In genomic region chr4:105474765-105475560, GRCm38 (mm10) we compare ENCODE assay signal across 8 mouse cellular contexts.
DNase-seq lines count a peak whose midpoint lies in the region; ATAC-seq lines count a peak whose summit lies in the region.

No protein-coding gene starts in this region.

- peak overlapping the region; percentile 76 for H3K27ac ChIP-seq in forebrain, embryonic 12.5 days
- H3K27ac ChIP-seq in midbrain, embryonic 10.5 days (replicated peaks): peak overlapping the region; percentile 79

- H3K9me3 ChIP-seq in forebrain, embryonic 12.5 days: no peaks in the 10 kb centered on the region
- no peaks in the 10 kb centered on the region for H3K9me3 ChIP-seq in midbrain, embryonic 10.5 days (replicated peaks)

- H3K4me1 ChIP-seq in forebrain, embryonic 12.5 days: peaks cover 27% of the 10 kb centered on the region
- H3K4me1 ChIP-seq in midbrain, embryonic 10.5 days: peaks cover 28% of the 10 kb centered on the region

- intact Hi-C loops in heart, postnatal 25 days (cut with DNase I): no loop called here

- H3K9ac ChIP-seq in forebrain, embryonic 12.5 days: no peak overlapping the region

- peak; percentile 24 to 54 for DNase-seq in cerebellum, postnatal 4 days (ENCODE audit: low spot score in 2 of 2)
- DNase-seq in kidney, postnatal 4 days: peak; percentile 52 to 61
- DNase-seq in midbrain, embryonic 10.5 days (ENCODE audit: low spot score): peak; percentile 79
- peak; percentile 14 for DNase-seq in yolk sac, embryonic 10.5 days (ENCODE audit: low spot score)
- DNase-seq in heart, postnatal 25 days (ENCODE audit: low spot score): no peak
- DNase-seq in adrenal gland, adult (ENCODE audit: inconsistent age in 2 of 2, low spot score in 1 of 2): no peak
- DNase-seq in adrenal gland, adult 2 months: no peak

- no peaks in the 10 kb centered on the region for H3K36me3 ChIP-seq in forebrain, embryonic 12.5 days (replicated peaks)
- H3K36me3 ChIP-seq in midbrain, embryonic 10.5 days: no peaks in the 10 kb centered on the region

- H3K4me3 ChIP-seq in forebrain, embryonic 12.5 days (replicated peaks): no peak overlapping the region
- H3K4me3 ChIP-seq in midbrain, embryonic 10.5 days: no peak overlapping the region

- peak; percentile 95 for ATAC-seq in forebrain, embryonic 12.5 days (ENCODE audit: low FRiP score)

- H3K27me3 ChIP-seq in forebrain, embryonic 12.5 days: no peaks in the 10 kb centered on the region
- H3K27me3 ChIP-seq in midbrain, embryonic 10.5 days (ENCODE audit: low read depth, poor library complexity, severe bottlenecking): no peaks in the 10 kb centered on the region

- H3K4me2 ChIP-seq in forebrain, embryonic 12.5 days: no peak overlapping the region

- 11% methylated on average over 11 of the region's 11 CpGs for whole genome bisulfite sequencing in forebrain, embryonic 12.5 days
- 21% methylated on average over 11 of the region's 11 CpGs for WGBS in midbrain, embryonic 10.5 days

Comparison
In these comparisons a context has a peak if more than half of its experiments do, and no peak if none do; other contexts are left out.
1. DNase-seq: peak in cerebellum, postnatal 4 days (2 of 2), kidney, postnatal 4 days (2 of 2), midbrain, embryonic 10.5 days (single experiment) and yolk sac, embryonic 10.5 days (single experiment); none in heart, postnatal 25 days (single experiment), adrenal gland, adult (0 of 2) and adrenal gland, adult 2 months (single experiment).